ENCODE assay signal across 24 mouse cellular contexts in genomic region chr4:117262101-117262913, GRCm38 (mm10). TPM values are rescaled to one million over a fixed set of nuclear protein-coding genes. Genes with fewer than 3 reads are reported as not detected.
A peak's percentile ranks its signal among the peaks of the same experiment; 100 is the strongest.
DNase-seq lines count a peak whose midpoint lies in the region; ATAC-seq and TF ChIP-seq lines count a peak whose summit lies in the region.
"Had no signal": no experiment of that assay in that cellular context is flagged by ENCODE, and none has a peak within 500 bp of the region (broad histone marks: within the 10 kb centered on the region; RNA-seq: fewer than 3 reads in every experiment).

No protein-coding gene starts in this region.

- TF ChIP-seq CTCF in hindbrain, postnatal 0 days (IDR thresholded peaks at IDR 0.05; ENCODE audit: low read depth): no peak

- no peaks in the 10 kb centered on the region for H3K4me1 ChIP-seq in hindbrain, postnatal 0 days (ENCODE audit: insufficient read depth, low read length)
- H3K4me1 ChIP-seq in hindbrain, embryonic 10.5 days (replicated peaks): peaks cover 15% of the 10 kb centered on the region; the same call in 1 of the 2 replicates
- no peaks in the 10 kb centered on the region for H3K4me1 ChIP-seq in limb, embryonic 11.5 days (ENCODE audit: control insufficient read depth, insufficient read depth, low read length)
- peaks cover 27% of the 10 kb centered on the region for H3K4me1 ChIP-seq in limb, embryonic 10.5 days
- H3K4me1 ChIP-seq: heart, embryonic 15.5 days; midbrain, embryonic 15.5 days; stomach, embryonic 15.5 days had no signal

- no peak overlapping the region for H3K4me3 ChIP-seq in hindbrain, postnatal 0 days (ENCODE audit: low read length)
- no peak overlapping the region for H3K4me3 ChIP-seq in hindbrain, embryonic 10.5 days
- no peak overlapping the region for H3K4me3 ChIP-seq in limb, embryonic 11.5 days (ENCODE audit: low read depth, low read length)
- H3K4me3 ChIP-seq in limb, embryonic 10.5 days: no peak overlapping the region
- H3K4me3 ChIP-seq: forebrain, embryonic 10.5 days; heart, embryonic 15.5 days; midbrain, embryonic 15.5 days; neural tube, embryonic 15.5 days; stomach, embryonic 15.5 days had no signal

- no peaks in the 10 kb centered on the region for H3K27me3 ChIP-seq in hindbrain, postnatal 0 days (ENCODE audit: insufficient read depth, low read length)
- peaks cover 8% of the 10 kb centered on the region; the same call in 1 of the 2 replicates for H3K27me3 ChIP-seq in hindbrain, embryonic 10.5 days (ENCODE audit: insufficient read depth, poor library complexity, severe bottlenecking)
- H3K27me3 ChIP-seq in limb, embryonic 11.5 days (ENCODE audit: control insufficient read depth, insufficient read depth, low read length): no peaks in the 10 kb centered on the region
- 0 out of 2 replicates have a peak, but pooled peaks cover 9% of the 10 kb centered on the region for H3K27me3 ChIP-seq in limb, embryonic 10.5 days (ENCODE audit: low read depth, poor library complexity, severe bottlenecking)
- H3K27me3 ChIP-seq: heart, embryonic 15.5 days; midbrain, embryonic 15.5 days; neural tube, embryonic 15.5 days; stomach, embryonic 15.5 days had no signal

- ATAC-seq in hindbrain, postnatal 0 days: peak; percentile 45; the same call in 1 of the 2 replicates
- peak; percentile 39; the same call in 1 of the 2 replicates for ATAC-seq in limb, embryonic 11.5 days (ENCODE audit: insufficient number of reproducible peaks, low FRiP score, low TSS enrichment, low read depth)
- ATAC-seq: CD4-positive, CD25-positive, alpha-beta regulatory T cell, adult 4 months; intestine, postnatal 0 days; liver, postnatal 0 days; lung, postnatal 0 days; midbrain, embryonic 15.5 days had no signal

- no peak overlapping the region for H3K27ac ChIP-seq in hindbrain, postnatal 0 days
- no peak overlapping the region for H3K27ac ChIP-seq in hindbrain, embryonic 10.5 days
- H3K27ac ChIP-seq in limb, embryonic 11.5 days (replicated peaks; ENCODE audit: low read depth, low read length): no peak overlapping the region
- no peak overlapping the region; the same call in 1 of the 2 replicates for H3K27ac ChIP-seq in limb, embryonic 10.5 days
- H3K27ac ChIP-seq: forebrain, embryonic 10.5 days; heart, embryonic 15.5 days; macrophage; midbrain, embryonic 15.5 days; neural tube, embryonic 15.5 days; stomach, embryonic 15.5 days had no signal

- no peaks in the 10 kb centered on the region for H3K9me3 ChIP-seq in hindbrain, postnatal 0 days (ENCODE audit: low read length)
- H3K9me3 ChIP-seq in hindbrain, embryonic 10.5 days: no peaks in the 10 kb centered on the region
- H3K9me3 ChIP-seq in limb, embryonic 11.5 days (ENCODE audit: control insufficient read depth, low read length): no peaks in the 10 kb centered on the region
- H3K9me3 ChIP-seq in limb, embryonic 10.5 days (replicated peaks): no peaks in the 10 kb centered on the region
- H3K9me3 ChIP-seq: forebrain, embryonic 10.5 days; heart, embryonic 15.5 days; midbrain, embryonic 15.5 days; neural tube, embryonic 15.5 days; stomach, embryonic 15.5 days had no signal

- WGBS in hindbrain, postnatal 0 days: 61% methylated on average over 13 of the region's 13 CpGs
- 81% methylated on average over 13 of the region's 13 CpGs for WGBS in hindbrain, embryonic 10.5 days
- WGBS in limb, embryonic 11.5 days: 34% methylated on average over 13 of the region's 13 CpGs
- WGBS in limb, embryonic 10.5 days: 44% methylated on average over 13 of the region's 13 CpGs

- DNase-seq in cerebellum, postnatal 10 days: peak; percentile 88 to 90
- DNase-seq in cerebellum, adult 9-11 months: no peak
- DNase-seq in hindbrain, postnatal 0 days (ENCODE audit: low spot score): no peak
- DNase-seq in hindbrain, embryonic 10.5 days (ENCODE audit: low spot score): no peak
- no peak for DNase-seq in limb, embryonic 11.5 days (ENCODE audit: low spot score)
- no peak for DNase-seq in limb, embryonic 10.5 days (ENCODE audit: low spot score)
- peak; percentile 76 to 82 for DNase-seq in adrenal gland, postnatal 36 days
- no peak for DNase-seq in ovary, postnatal 36 days (ENCODE audit: low spot score)
- DNase-seq: gastrocnemius, postnatal 14 days; heart, adult 18-20 months; heart, postnatal 36 days; liver; liver, postnatal 0 days; thymus, adult 18-20 months; thymus, postnatal 36 days had no signal

- H3K36me3 ChIP-seq in hindbrain, postnatal 0 days (ENCODE audit: insufficient read depth, low read length): no peaks in the 10 kb centered on the region
- no peaks in the 10 kb centered on the region for H3K36me3 ChIP-seq in hindbrain, embryonic 10.5 days
- no peaks in the 10 kb centered on the region for H3K36me3 ChIP-seq in limb, embryonic 11.5 days (ENCODE audit: control insufficient read depth, insufficient read depth, low read length)
- H3K36me3 ChIP-seq in limb, embryonic 10.5 days: no peaks in the 10 kb centered on the region
- H3K36me3 ChIP-seq: forebrain, embryonic 10.5 days; heart, embryonic 15.5 days; midbrain, embryonic 15.5 days; neural tube, embryonic 15.5 days; stomach, embryonic 15.5 days had no signal

- no peak overlapping the region for H3K4me2 ChIP-seq in hindbrain, postnatal 0 days (ENCODE audit: low read depth, low read length)
- no peak overlapping the region for H3K4me2 ChIP-seq in limb, embryonic 11.5 days (ENCODE audit: low read depth, severe bottlenecking)
- H3K4me2 ChIP-seq: heart, embryonic 15.5 days; midbrain, embryonic 15.5 days; neural tube, embryonic 15.5 days; stomach, embryonic 15.5 days had no signal

- H3K9ac ChIP-seq in hindbrain, postnatal 0 days (replicated peaks; ENCODE audit: low read length): no peak overlapping the region
- no peak overlapping the region for H3K9ac ChIP-seq in limb, embryonic 11.5 days (ENCODE audit: low read length)
- H3K9ac ChIP-seq: heart, embryonic 15.5 days; liver, postnatal 0 days; midbrain, embryonic 15.5 days; neural tube, embryonic 15.5 days; stomach, embryonic 15.5 days had no signal

RNA-seq across cellular contexts. Expression of gene Armh1, which starts 10.4 kb away (rescaled TPM):
- total RNA-seq in hindbrain, postnatal 0 days (2014; rRNA removed): 3.2 and 3.6 TPM in 2 replicates
- 2.6 and 3.0 TPM in 2 replicates for polyA plus RNA-seq in hindbrain, postnatal 0 days (2015; fragmentation: Nextera tagmentation; extraction: Ambion mirVana)
- 0.39 and 0.62 TPM in 2 replicates for polyA plus RNA-seq in hindbrain, embryonic 10.5 days (2016; fragmentation: Nextera tagmentation; extraction: Ambion mirVana)
- polyA plus RNA-seq in limb, embryonic 11.5 days (2014; fragmentation: Nextera tagmentation; extraction: Ambion mirVana): 0.12 TPM in 1 of 2 replicates, not detected in the other
- 0.09 and 0.25 TPM in 2 replicates for polyA plus RNA-seq in limb, embryonic 10.5 days (2016; fragmentation: Nextera tagmentation; extraction: Ambion mirVana)
- 1 to 10 TPM; 2.8 to 3.5 TPM for total RNA-seq in adrenal gland, postnatal 36 days (2021)
- total RNA-seq: gastrocnemius, postnatal 14 days; heart, postnatal 36 days had no signal
- polyA plus RNA-seq: CD4-positive, CD25-positive, alpha-beta regulatory T cell, adult 4 months; liver, postnatal 0 days; macrophage had no signal

RNA-seq across cellular contexts. Expression of gene Tmem53, which starts 10.6 kb away (rescaled TPM):
- 7.5 and 16.5 TPM in 2 replicates for total RNA-seq in hindbrain, postnatal 0 days (2014; rRNA removed)
- 14.0 and 14.5 TPM in 2 replicates for polyA plus RNA-seq in hindbrain, postnatal 0 days (2015; fragmentation: Nextera tagmentation; extraction: Ambion mirVana)
- 10.7 and 13.1 TPM in 2 replicates for polyA plus RNA-seq in hindbrain, embryonic 10.5 days (2016; fragmentation: Nextera tagmentation; extraction: Ambion mirVana)
- polyA plus RNA-seq in limb, embryonic 11.5 days (2014; fragmentation: Nextera tagmentation; extraction: Ambion mirVana): 9.7 and 11.6 TPM in 2 replicates
- 6.2 and 9.2 TPM in 2 replicates for polyA plus RNA-seq in limb, embryonic 10.5 days (2016; fragmentation: Nextera tagmentation; extraction: Ambion mirVana)
- 10 to 100 TPM; 54.2 to 97.3 TPM for total RNA-seq in adrenal gland, postnatal 36 days (2021)

Comparison
In these comparisons a context has a peak if more than half of its experiments do, and no peak if none do; other contexts are left out.
1. DNase-seq: peak in cerebellum, postnatal 10 days (2 of 2) and adrenal gland, postnatal 36 days (2 of 2); none in cerebellum, adult 9-11 months (single experiment), hindbrain, postnatal 0 days (single experiment), hindbrain, embryonic 10.5 days (single experiment), limb, embryonic 11.5 days (single experiment), limb, embryonic 10.5 days (single experiment) and ovary, postnatal 36 days (single experiment).